Mouse (Mus musculus): ENCODE results near the gene Mycbp2. TPM values are rescaled to one million over a fixed set of nuclear protein-coding genes. Genes with fewer than 3 reads are reported as not detected.
A peak's percentile ranks its signal among the peaks of the same experiment; 100 is the strongest.

The Mycbp2 gene
- total RNA-seq, 2 experiments from 2014 or later = 14.9 to 26.0 TPM

- ATAC-seq (replicated peaks; ENCODE audit: low FRiP score, poor library complexity, severe bottlenecking) = no peak
Observed at GRCm38 (mm10) chr14:103078006-103078912, 268.4 kb downstream of the Mycbp2 start.

- no peak for ATAC-seq (replicated peaks; ENCODE audit: low FRiP score, poor library complexity, severe bottlenecking)
Observed at GRCm38 (mm10) chr14:103077272-103078005, 269.2 kb downstream of the Mycbp2 start.

- no peak for ATAC-seq (replicated peaks; ENCODE audit: low FRiP score, poor library complexity, severe bottlenecking)
Observed at GRCm38 (mm10) chr14:103075166-103075565, 271.4 kb downstream of the Mycbp2 start.

GRCm38 (mm10) chr14:103073825-103074224 is 272.8 kb downstream of the Mycbp2 start:
- no peak for ATAC-seq (replicated peaks; ENCODE audit: low FRiP score, poor library complexity, severe bottlenecking)

- ATAC-seq (replicated peaks; ENCODE audit: low FRiP score, poor library complexity, severe bottlenecking) = no peak
Observed at GRCm38 (mm10) chr14:103072731-103073130, 273.9 kb downstream of the Mycbp2 start.

GRCm38 (mm10) chr14:103071471-103071870 is 275.1 kb downstream of the Mycbp2 start:
- no peak for ATAC-seq (replicated peaks; ENCODE audit: low FRiP score, poor library complexity, severe bottlenecking)

GRCm38 (mm10) chr14:103070790-103071189 is 275.8 kb downstream of the Mycbp2 start:
- ATAC-seq (replicated peaks; ENCODE audit: low FRiP score, poor library complexity, severe bottlenecking) = peak; percentile 9; the same call in 1 of the 2 replicates

- peak; percentile 92 for ATAC-seq (replicated peaks; ENCODE audit: low FRiP score, poor library complexity, severe bottlenecking)
Observed at GRCm38 (mm10) chr14:103069864-103070611, 276.6 kb downstream of the Mycbp2 start, which contains the start of gene Cln5. Cln5 (plus strand) TSS chr14:103070216.

- ATAC-seq (replicated peaks; ENCODE audit: low FRiP score, poor library complexity, severe bottlenecking) = peak; percentile 1; the same call in 1 of the 2 replicates
Observed at GRCm38 (mm10) chr14:103069465-103069863, 277.1 kb downstream of the Mycbp2 start.

GRCm38 (mm10) chr14:103065294-103066167 is 281.1 kb downstream of the Mycbp2 start:
- no peak for ATAC-seq (replicated peaks; ENCODE audit: low FRiP score, poor library complexity, severe bottlenecking)

Other genes starting within 250 kb of the Mycbp2 start
- gene Fbxl3, start 247.2 kb downstream of the Mycbp2 start, total RNA-seq (2015; ENCODE audit: low replicate concordance) = 36.9 and 41.8 TPM in 2 replicates
- 65.7 and 103 TPM in 2 replicates for gene Fbxl3, start 247.2 kb downstream of the Mycbp2 start, total RNA-seq (2017; ENCODE audit: low replicate concordance)
- gene Scel, start 166.5 kb upstream of the Mycbp2 start, total RNA-seq (2015; ENCODE audit: low replicate concordance) = not detected in 2 replicates
- gene Scel, start 166.5 kb upstream of the Mycbp2 start, total RNA-seq (2017; ENCODE audit: low replicate concordance) = 0.39 TPM in 1 of 2 replicates, not detected in the other

All from erythroid progenitor cell, adult 5-6 weeks (primary cell).